Mouse (Mus musculus): ENCODE data around the gene Usp47.

GRCm38 (mm10) chr7:112133277-112133676, 110.0 kb downstream of the Usp47 start:
- TF ChIP-seq POLR2A (IDR thresholded peaks at IDR 0.05; ENCODE audit: borderline replicate concordance, extremely low read depth, low read depth, low read length) (no peak), CTCF (IDR thresholded peaks at IDR 0.05; ENCODE audit: insufficient read depth, low read length) (peak; percentile 17; the same call in 1 of the 2 replicates)
